Mouse (Mus musculus): Measurements from ENCODE around the gene Fign.

- TF ChIP-seq CTCF (IDR thresholded peaks at IDR 0.05; ENCODE audit: borderline replicate concordance, insufficient read depth, low read length) (no peak), POLR2A (IDR thresholded peaks at IDR 0.05; ENCODE audit: low read depth, low read length) (no peak; the same call in 1 of the 2 replicates)
Measured at GRCm38 (mm10) chr2:64097937-64098617, at the start of gene Fign.

All from embryonic fibroblast, embryonic 13.5 days (primary cell).